Mouse (Mus musculus): ENCODE data around the gene Lrrc15. TPM values are rescaled to one million over a fixed set of nuclear protein-coding genes. Genes with fewer than 3 reads are reported as not detected.

Gene Lrrc15
- polyA plus RNA-seq, 1 experiment from 2014 or later, result 0.68 TPM

DNA sequence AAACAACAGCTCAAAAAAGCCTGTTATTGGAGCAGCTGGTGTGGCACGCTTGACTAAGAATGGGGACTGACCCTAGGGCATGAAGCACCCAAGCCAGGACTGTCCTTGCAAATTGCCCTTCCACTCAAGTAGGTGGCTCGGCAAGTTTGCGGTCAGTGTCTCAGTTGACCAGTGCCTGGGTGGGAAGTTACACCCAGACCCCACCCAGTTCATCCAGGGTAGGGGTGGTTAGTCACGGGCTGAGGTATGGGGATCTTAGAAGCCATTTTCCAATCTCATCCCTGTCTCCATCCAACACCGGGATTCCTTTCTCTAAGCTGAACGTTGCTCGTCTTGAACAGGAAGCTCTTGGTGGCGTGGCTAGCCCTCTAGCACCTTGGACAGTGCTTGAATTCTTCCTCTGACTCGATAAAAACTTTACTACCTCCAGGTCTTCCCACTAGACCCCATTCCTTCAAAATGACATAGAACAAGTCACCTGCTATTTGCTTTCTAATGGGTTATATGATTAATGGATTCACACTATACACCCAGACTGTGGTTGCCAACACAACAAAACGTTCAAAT lies 16.7 kb upstream of the Lrrc15 start:
- Histone ChIP-seq H3K36me3 (no peaks in the 10 kb centered on the region), H3K4me1 (no peaks in the 10 kb centered on the region), H3K27me3 (ENCODE audit: low read depth, poor library complexity, severe bottlenecking) (peaks cover 33% of the 10 kb centered on the region), H3K9me3 (replicated peaks) (no peaks in the 10 kb centered on the region), H3K4me3 (no peak overlapping the region), H3K27ac (no peak overlapping the region)
- WGBS, result 65% methylated on average over 10 of the region's 10 CpGs
- DNase-seq (ENCODE audit: low spot score), result no peak

DNA sequence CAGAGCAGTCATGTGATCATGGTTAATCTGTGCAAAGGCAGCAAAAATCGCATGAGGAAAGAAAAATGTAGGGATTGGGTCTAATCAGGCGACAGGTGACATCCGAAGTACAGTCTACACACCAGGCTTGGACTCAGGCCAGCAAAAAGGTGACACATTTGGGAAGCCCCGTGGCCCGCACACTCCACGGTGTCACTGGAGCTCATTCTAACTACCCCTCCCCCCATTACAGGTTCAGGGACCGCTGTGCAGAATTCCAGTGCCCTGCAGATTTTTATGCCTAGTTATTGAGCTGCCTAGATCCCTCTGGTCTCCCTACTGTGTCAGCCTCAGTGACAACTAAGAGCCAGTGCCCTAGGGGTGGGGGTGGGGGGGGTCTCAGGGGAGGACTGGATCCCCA lies 14.4 kb upstream of the Lrrc15 start:
- Histone ChIP-seq H3K4me3 (no peak overlapping the region), H3K36me3 (no peaks in the 10 kb centered on the region), H3K9me3 (replicated peaks) (no peaks in the 10 kb centered on the region), H3K27me3 (ENCODE audit: low read depth, poor library complexity, severe bottlenecking) (0 out of 2 replicates have a peak, but pooled peaks cover 10% of the 10 kb centered on the region), H3K27ac (no peak overlapping the region), H3K4me1 (no peaks in the 10 kb centered on the region)
- DNase-seq (ENCODE audit: low spot score), result peak; percentile 24
- 90% methylated on average over 7 of the region's 7 CpGs for WGBS

DNA sequence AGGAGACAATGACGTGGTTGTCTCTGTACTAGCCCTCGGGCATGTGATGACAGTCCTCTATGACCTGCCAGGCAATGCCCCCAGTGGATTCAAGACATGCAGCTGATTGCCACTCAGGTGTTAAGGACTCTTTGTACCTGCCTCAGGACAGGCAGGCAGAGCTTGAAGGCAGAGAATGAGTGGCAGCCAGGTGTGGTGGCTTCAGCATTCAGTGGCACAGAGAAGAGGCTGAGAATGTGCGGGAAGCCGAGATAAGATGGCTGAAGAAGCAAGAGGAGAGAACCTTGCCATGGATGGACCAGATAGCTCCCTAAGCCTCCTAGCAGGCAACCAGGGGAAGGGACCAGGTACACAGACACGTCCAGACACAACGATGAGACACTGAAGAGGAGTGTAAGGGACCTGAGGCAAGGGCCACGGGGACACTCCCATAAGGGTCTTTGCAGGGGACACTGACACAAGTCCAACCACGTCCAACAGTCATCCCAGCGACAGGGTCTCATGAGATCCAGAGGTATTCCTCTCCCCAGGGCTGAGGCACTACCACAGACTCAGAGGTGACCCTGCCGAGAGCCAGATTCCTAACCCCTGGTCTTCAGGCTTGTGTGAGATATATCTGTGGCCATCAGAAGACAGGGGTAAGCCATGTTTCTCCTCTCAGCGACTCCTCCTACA lies 13.7 kb upstream of the Lrrc15 start:
- no peaks in the 10 kb centered on the region for H3K36me3 ChIP-seq
- WGBS, result 89% methylated on average over 11 of the region's 11 CpGs

DNA sequence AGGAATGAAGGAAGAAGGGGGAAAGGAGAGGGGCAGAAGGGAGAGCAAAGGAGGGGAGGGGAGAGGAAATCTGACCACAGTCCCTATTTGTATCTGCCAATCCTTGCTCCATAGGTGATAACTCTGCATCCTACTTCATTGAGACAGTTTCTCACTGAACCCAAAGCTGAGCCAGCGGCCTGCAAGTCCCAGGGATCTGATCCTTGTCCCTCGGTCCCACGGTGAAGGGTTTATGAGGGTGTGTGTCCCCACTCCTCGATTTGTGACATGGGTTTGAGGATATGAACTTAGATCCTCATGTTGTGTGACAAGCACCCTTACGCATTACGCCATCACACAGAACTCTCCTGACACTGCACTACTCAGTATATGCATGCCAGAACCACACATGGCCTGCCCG lies 12.1 kb upstream of the Lrrc15 start:
- 90% methylated on average over 7 of the region's 7 CpGs for WGBS
- H3K4me3 ChIP-seq, result no peak overlapping the region
- H3K27me3 ChIP-seq (ENCODE audit: low read depth, poor library complexity, severe bottlenecking), result 0 out of 2 replicates have a peak, but pooled peaks cover 4% of the 10 kb centered on the region
- H3K9me3 ChIP-seq (replicated peaks), result no peaks in the 10 kb centered on the region
- no peaks in the 10 kb centered on the region for H3K36me3 ChIP-seq
- peaks cover 6% of the 10 kb centered on the region; the same call in 1 of the 2 replicates for H3K4me1 ChIP-seq
- H3K27ac ChIP-seq, result no peak overlapping the region
- no peak for DNase-seq (ENCODE audit: low spot score)

More for the DNA sequence above, 13.7 kb upstream of the Lrrc15 start:
- Histone ChIP-seq H3K9me3 (replicated peaks) (no peaks in the 10 kb centered on the region), H3K27me3 (ENCODE audit: low read depth, poor library complexity, severe bottlenecking) (0 out of 2 replicates have a peak, but pooled peaks cover 7% of the 10 kb centered on the region), H3K4me1 (no peaks in the 10 kb centered on the region), H3K4me3 (no peak overlapping the region), H3K27ac (no peak overlapping the region)
- DNase-seq (ENCODE audit: low spot score), result peak; percentile 24

DNA sequence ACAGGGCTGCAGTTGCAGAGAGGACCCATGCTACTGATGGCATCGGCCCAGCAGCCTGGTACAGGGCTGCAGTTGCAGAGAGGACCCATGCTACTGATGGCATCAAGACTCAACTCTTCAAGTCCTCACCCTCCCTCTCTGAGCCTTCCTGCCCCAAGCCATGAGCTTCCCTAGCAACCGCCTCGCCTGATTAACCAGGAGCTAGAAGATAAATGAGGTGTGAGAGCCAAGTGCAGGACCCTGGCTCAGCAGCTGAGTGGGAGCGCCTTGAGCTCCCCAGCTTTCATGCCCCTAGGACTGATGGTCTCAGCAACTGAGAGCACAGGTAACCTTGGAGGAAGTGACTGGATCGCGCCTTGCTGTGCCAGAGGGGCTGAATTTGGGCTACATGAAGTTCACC lies 7.4 kb upstream of the Lrrc15 start:
- Histone ChIP-seq H3K4me3 (no peak overlapping the region), H3K4me1 (peaks cover 17% of the 10 kb centered on the region), H3K36me3 (no peaks in the 10 kb centered on the region), H3K27ac (no peak overlapping the region), H3K27me3 (ENCODE audit: low read depth, poor library complexity, severe bottlenecking) (peaks cover 20% of the 10 kb centered on the region; the same call in 1 of the 2 replicates), H3K9me3 (replicated peaks) (no peaks in the 10 kb centered on the region)
- no peak for DNase-seq (ENCODE audit: low spot score)
- 65% methylated on average over 6 of the region's 6 CpGs for WGBS

DNA sequence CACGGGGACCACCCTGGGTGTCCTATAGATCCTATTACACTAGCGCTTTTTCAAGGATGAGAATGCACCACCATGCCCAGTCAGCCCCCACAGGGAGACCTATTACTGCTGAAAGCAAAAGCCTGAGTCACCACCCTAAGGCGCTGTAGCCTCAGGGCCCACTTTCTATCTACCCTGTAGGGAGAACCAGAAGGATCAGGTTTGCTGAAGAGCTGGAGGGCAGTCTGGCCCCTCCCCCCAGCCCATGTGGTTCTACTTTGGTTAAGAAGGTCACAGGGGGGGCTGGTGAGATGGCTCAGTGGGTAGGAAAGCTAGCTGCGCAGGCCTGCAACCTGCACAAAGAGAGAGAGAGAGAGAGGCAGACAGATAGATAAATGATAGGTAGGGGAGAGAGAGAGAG lies 2.6 kb upstream of the Lrrc15 start:
- no peak overlapping the region for H3K4me3 ChIP-seq
- no peaks in the 10 kb centered on the region for H3K9me3 ChIP-seq (replicated peaks)
- H3K27ac ChIP-seq, result peak overlapping the region; percentile 47
- 53% methylated on average over 4 of the region's 4 CpGs for WGBS
- H3K4me1 ChIP-seq, result peaks cover 60% of the 10 kb centered on the region
- DNase-seq (ENCODE audit: low spot score), result peak; percentile 67
- peaks cover 61% of the 10 kb centered on the region for H3K27me3 ChIP-seq (ENCODE audit: low read depth, poor library complexity, severe bottlenecking)
- no peaks in the 10 kb centered on the region for H3K36me3 ChIP-seq

DNA sequence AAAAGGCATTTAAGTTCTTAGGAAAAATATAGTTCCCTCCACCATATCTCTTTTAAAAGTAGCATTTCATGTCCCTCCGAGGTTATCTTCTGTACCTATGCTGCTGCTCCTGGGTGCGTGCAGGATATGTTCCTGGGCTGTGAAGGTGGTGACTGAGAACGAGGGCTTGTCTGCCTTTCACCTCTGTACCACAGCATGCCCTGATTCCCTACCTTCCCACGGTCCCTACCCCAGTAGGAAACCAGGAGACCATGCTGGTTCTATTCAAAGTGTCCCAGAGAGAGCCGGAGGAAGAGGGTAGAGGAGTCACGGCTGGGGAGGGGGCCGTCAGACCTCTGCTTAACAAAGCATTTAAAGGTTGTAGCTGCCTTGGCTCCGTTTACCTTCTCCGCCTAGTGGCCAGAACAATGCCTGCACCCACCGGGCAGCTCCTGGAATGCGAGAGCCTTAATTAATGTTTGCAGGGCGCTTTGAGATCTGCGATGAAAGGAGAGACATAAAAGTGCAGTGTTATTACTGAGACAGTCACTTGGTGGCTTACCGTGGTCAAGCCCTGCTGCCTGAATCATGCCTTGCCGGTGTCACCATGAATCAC lies 784 bp upstream of the Lrrc15 start:
- WGBS, result 4% methylated on average over 15 of the region's 15 CpGs
- H3K9me3 ChIP-seq (replicated peaks), result no peaks in the 10 kb centered on the region
- DNase-seq (ENCODE audit: low spot score), result peak; percentile 88
- H3K4me3 ChIP-seq, result peak overlapping the region; percentile 35
- H3K27ac ChIP-seq, result peak overlapping the region; percentile 61
- no peaks in the 10 kb centered on the region for H3K36me3 ChIP-seq
- H3K27me3 ChIP-seq (ENCODE audit: low read depth, poor library complexity, severe bottlenecking), result peaks cover 60% of the 10 kb centered on the region
- H3K4me1 ChIP-seq, result peaks cover 65% of the 10 kb centered on the region

DNA sequence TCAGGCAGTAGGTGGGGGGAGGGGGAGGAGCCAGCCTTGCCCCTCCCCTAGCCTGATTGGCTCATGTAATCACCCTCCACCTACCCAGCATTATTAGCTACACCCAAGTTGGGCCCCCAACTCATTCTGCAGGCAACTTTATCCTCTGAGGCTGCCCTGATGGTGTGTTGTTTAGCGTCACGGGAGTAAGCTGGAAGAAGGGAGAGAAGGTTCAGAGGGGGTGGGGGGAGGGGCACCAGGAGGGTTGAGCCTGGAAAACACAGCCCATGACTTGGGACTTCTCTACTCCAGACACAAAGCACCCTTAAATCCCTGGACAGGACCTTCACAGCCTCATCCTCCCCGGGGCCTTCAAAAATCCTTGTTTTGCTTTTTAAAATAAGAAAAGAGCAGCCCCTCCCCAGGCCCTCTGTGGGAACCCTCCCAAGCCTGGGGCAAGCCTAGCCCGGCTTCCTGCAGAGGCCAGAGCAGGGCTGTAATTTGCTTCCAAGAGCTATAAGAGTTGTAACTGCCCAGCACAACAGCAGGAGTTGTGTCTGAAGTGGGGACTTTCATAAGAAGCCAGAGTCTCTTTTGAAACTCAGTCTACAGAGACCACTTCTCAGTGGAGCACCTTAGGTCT lies 2.3 kb downstream of the Lrrc15 start:
- 6% methylated on average over 4 of the region's 4 CpGs for WGBS
- no peaks in the 10 kb centered on the region for H3K9me3 ChIP-seq (replicated peaks)
- peaks cover 72% of the 10 kb centered on the region for H3K4me1 ChIP-seq
- DNase-seq (ENCODE audit: low spot score), result peak; percentile 60
- H3K36me3 ChIP-seq, result no peaks in the 10 kb centered on the region
- H3K4me3 ChIP-seq, result peak overlapping the region; percentile 16
- peaks cover 48% of the 10 kb centered on the region for H3K27me3 ChIP-seq (ENCODE audit: low read depth, poor library complexity, severe bottlenecking)
- peak overlapping the region; percentile 80 for H3K27ac ChIP-seq

DNA sequence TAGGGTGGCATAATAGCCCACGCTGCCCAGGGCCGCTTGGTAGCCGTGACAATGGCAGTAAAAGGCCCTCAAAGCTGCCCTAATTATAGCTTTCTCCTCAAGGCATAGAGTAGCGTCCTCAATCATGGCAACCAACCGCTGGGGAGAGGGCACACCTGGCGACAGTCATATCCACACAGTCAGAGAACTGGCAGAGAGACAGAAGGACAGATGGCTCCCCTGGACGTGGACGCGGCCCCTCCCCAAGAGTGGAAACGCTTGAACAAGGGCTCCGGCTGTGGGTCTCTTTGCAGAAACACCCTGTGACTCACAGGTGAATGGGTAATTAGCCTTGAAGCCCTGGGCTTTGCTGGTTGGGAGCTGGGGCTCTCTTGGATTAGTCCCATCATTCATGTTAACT lies 4.7 kb downstream of the Lrrc15 start:
- H3K27ac ChIP-seq, result peak overlapping the region; percentile 70

DNA sequence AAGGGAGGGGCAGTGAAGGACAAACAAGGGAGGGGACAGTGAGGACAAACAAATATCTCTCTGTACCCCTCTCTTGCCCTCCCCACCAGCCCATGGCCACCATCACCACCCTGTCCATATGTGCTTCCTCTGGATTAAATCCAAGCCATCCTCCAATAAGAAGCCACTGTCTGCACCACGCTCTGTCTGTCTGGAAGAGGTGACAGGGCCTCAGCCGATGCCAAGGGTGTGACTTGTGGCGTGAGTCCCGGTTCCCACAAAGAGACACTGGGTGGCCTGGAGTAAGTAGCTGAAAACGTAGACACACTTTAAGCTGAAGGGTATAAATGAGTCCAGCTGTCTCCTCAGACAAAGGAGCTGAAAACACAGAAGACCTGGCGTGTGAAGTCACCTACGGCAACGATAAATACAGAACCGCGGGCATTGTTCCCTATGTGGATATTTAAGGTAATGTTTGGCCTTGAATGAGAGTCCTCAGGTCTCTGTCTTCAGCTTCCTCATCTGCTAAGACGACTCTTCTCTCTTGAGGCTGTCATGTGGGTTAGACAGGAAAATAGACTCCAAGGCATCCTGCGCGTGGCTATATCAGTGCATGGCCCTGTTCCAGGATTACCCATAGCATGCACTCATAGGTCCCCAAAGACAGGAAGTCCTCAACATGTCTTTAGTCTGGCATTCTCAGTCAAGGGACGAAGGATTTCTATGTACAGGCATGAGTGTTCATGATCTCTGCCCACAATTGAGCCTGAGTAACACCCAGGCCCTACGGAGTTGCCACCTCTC lies 7.3 kb downstream of the Lrrc15 start:
- Histone ChIP-seq H3K36me3 (no peaks in the 10 kb centered on the region), H3K9me3 (replicated peaks) (no peaks in the 10 kb centered on the region), H3K27ac (peak overlapping the region; percentile 1; the same call in 1 of the 2 replicates), H3K27me3 (ENCODE audit: low read depth, poor library complexity, severe bottlenecking) (0 out of 2 replicates have a peak, but pooled peaks cover 3% of the 10 kb centered on the region), H3K4me1 (peaks cover 49% of the 10 kb centered on the region), H3K4me3 (no peak overlapping the region)
- DNase-seq (ENCODE audit: low spot score), result no peak
- WGBS, result 86% methylated on average over 15 of the region's 15 CpGs

More for the DNA sequence above, 4.7 kb downstream of the Lrrc15 start:
- WGBS, result 81% methylated on average over 11 of the region's 11 CpGs
- DNase-seq (ENCODE audit: low spot score), result no peak
- Histone ChIP-seq H3K36me3 (no peaks in the 10 kb centered on the region), H3K4me3 (no peak overlapping the region), H3K4me1 (peaks cover 52% of the 10 kb centered on the region), H3K27me3 (ENCODE audit: low read depth, poor library complexity, severe bottlenecking) (peaks cover 24% of the 10 kb centered on the region), H3K9me3 (replicated peaks) (no peaks in the 10 kb centered on the region)

DNA sequence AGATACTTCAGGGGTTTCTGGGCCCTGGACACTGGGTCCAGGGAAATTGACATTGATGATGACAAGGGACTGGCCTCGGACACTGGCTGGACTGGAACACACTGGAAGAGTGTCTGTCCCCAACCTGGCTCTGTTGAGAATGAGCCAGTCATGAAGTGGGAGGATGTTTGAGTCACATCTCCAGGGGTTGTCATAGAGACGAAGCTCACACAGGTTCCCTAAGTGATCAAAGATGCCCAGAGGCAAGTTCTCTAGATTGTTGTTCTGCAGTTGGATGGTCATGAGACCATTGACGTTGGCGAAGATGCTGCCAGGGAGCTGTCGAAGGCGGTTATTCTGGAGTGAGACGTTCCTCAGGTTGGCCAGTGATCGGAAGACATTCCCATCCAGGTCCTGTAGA lies 10.0 kb downstream of the Lrrc15 start:
- H3K36me3 ChIP-seq, result no peaks in the 10 kb centered on the region
- DNase-seq (ENCODE audit: low spot score), result no peak
- no peak overlapping the region for H3K4me3 ChIP-seq
- H3K4me1 ChIP-seq, result peaks cover 31% of the 10 kb centered on the region
- no peak overlapping the region for H3K27ac ChIP-seq
- no peaks in the 10 kb centered on the region for H3K9me3 ChIP-seq (replicated peaks)
- no peaks in the 10 kb centered on the region for H3K27me3 ChIP-seq (ENCODE audit: low read depth, poor library complexity, severe bottlenecking)
- WGBS, result 95% methylated on average over 8 of the region's 8 CpGs

DNA sequence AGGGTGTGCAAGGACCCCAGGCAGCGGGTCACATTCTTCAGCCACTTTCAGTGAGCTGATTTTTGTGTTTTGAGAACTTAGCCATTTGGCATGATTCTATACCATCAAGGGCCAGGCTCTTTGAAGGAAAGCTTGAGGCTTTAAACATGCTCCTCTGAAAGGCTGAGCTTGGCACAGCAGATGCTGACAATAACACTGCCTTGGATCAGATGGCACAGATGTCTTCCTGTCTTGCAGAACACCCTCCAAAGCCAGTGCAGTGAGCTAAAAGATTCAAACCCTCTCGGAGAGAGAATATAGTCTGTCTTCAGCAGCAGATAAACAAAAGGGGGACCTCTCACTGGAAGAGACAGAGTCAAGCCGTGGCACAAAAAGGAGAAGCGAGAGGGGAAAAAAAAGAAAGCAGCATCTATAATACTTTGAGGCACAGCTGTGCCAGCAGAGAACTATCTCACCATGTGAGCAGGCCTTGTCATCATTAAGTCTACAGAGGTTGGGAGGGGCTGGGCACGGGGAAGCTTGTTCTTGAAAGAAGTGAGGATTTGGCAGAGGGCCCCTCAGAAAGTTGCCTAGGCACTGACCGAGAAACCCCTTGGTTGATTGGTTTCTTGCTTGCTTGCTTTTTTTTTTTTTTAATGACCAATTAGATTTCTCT lies 11.0 kb downstream of the Lrrc15 start:
- Histone ChIP-seq H3K27ac (peak overlapping the region; percentile 14; the same call in 1 of the 2 replicates), H3K36me3 (no peaks in the 10 kb centered on the region), H3K4me1 (peaks cover 23% of the 10 kb centered on the region), H3K27me3 (ENCODE audit: low read depth, poor library complexity, severe bottlenecking) (no peaks in the 10 kb centered on the region), H3K4me3 (no peak overlapping the region), H3K9me3 (replicated peaks) (no peaks in the 10 kb centered on the region)
- no peak for DNase-seq (ENCODE audit: low spot score)
- 76% methylated on average over 6 of the region's 6 CpGs for WGBS

Data from limb, embryonic 10.5 days (tissue).